Mouse (Mus musculus) left cerebral cortex, postnatal 25 days (tissue): ENCODE data around the gene Pum1. TPM values are rescaled to one million over a fixed set of nuclear protein-coding genes. Genes with fewer than 3 reads are reported as not detected.

ENCODE experiments used
- DNase-seq, 2 experiments: peaks; one replicate each; pipeline ENCODE4 v3.0.0; 2022; ENCODE audit warnings: low spot score in 2 of 2, mixed read lengths in 1 of 2
- intact Hi-C: fragments of 180-260 bp; cut with DNase I; formaldehyde crosslinking; loops from one replicate; pipeline ENCODE4 v1.15.1; 2025
- total RNA-seq, 2 experiments: library from RNA; stranded (reverse); gene quantifications; 2 replicates each; pipeline ENCODE4 v1.2.3; 2021

Gene Pum1
- total RNA-seq, 2 experiments from 2014 or later = 112 to 114 TPM

- DNase-seq = no peak
- intact Hi-C loops = no loop called here
Observed at GRCm38 (mm10) chr4:130774822-130775221, 111.7 kb downstream of the Pum1 start.

DNA sequence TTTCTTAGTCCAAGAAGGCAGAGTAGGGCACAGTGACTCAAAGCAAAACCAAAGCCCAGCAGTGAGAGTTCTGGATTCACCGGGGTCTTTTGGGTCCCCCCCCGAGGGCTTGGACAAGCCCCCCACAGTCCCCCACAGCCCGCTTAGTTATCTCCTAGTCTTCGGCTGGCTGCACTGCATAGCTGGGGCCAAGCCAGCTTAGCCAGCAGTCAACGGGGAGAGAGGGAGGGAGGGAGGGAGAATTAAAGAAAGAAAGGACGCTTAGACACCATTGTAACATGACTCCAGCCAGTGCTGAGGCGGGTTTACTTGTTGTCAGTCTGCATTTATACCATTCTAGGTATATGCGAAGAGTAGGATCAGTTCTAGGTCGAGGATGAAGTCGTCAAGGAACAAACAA lies 114.5 kb downstream of the Pum1 start:
- intact Hi-C loops = no loop called here
- DNase-seq = no peak

DNA sequence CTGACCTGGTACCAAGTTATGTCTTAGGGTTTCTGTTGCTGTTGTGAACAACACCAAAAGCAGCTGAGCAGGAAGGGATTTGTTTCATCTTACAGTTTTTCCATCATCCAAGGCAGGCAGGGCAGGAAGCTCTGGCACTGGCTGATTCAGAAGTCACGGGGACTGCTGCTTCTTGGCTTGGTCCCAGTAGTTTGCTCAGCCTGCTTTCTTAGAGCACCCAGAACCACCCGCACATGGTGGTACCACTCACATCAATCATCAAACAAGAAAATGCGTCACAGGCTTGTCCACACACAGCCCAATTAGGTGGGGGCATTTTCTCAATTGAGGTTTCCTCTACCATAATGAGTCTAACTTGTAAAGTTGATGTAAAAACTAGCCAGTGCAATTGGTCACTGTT lies 115.9 kb downstream of the Pum1 start:
- DNase-seq = peak; percentile 52 to 82
- intact Hi-C loops = no loop called here

DNA sequence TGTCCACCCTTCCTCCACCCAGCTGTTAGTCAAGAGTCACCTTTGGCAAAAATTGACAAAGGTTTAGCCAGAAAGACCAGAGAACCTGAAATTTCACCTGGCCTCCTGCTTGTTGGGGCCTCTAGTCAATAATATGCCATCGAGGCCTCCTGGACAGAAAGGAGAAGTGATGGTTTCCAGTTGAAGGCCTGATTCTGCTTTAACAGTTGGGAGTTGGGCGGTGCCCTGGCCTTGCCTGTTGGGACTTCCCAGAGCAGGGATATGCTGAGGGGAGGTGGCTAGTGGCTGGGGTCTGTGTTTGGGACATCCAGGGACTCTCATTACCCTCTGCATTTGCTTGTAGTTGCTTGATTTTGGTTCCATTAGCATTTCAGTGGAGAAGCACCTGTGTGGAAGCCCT lies 119.4 kb downstream of the Pum1 start:
- DNase-seq = no peak
- intact Hi-C loops = no loop called here

GRCm38 (mm10) chr4:130784755-130785154 lies 121.6 kb downstream of the Pum1 start:
- intact Hi-C loops = no loop called here
- peak in 1 of 2 experiments; percentile 77 for DNase-seq

GRCm38 (mm10) chr4:130787530-130787929 lies 124.4 kb downstream of the Pum1 start:
- no peak for DNase-seq
- intact Hi-C loops = no loop called here

DNA sequence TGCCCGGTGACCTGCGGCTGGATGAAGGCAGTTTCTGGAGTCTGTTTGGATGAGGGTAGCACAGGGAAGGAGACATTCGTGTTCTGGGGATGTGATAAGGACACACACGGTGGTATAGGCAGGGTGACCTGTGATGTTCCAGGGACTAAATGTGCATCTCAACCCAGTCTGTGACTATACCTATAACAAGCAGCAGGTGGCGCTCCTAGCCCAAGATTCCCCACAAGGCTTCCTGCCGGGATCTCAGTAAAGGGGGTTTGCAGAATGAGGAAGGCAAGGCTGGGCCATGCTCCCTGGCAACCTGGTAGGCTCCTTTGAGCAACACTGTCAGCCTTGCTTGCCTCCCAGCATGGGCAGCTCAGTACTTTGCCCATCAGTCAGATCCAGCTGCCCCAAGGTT lies 127.1 kb downstream of the Pum1 start:
- intact Hi-C loops = loop anchor here (1.0 to 10.0 kb wide), 3 partner anchors 88 to 1055 kb away; partner anchors contain the start of gene Mecr
- peak; percentile 85 to 88 for DNase-seq

GRCm38 (mm10) chr4:130791811-130792375 lies 128.8 kb downstream of the Pum1 start:
- peak in 1 of 2 experiments; percentile 56 for DNase-seq
- intact Hi-C loops = loop anchor here (10.0 kb wide), 1 partner anchor 1053 kb away; the partner anchor contains the start of gene Mecr

- peak in 1 of 2 experiments; percentile 58 for DNase-seq
- intact Hi-C loops = loop anchor here (10.0 kb wide), 1 partner anchor 1052 kb away; the partner anchor contains the start of gene Mecr
Observed at GRCm38 (mm10) chr4:130792376-130793179, 129.5 kb downstream of the Pum1 start, which contains the start of gene Sdc3. Gene Sdc3, plus strand, starts transcription at chr4:130792537.

GRCm38 (mm10) chr4:130793180-130793501 lies 130.0 kb downstream of the Pum1 start:
- no peak for DNase-seq
- intact Hi-C loops = loop anchor here (10.0 kb wide), 1 partner anchor 1052 kb away; the partner anchor contains the start of gene Mecr

- intact Hi-C loops = loop anchor here (10.0 kb wide), 1 partner anchor 1050 kb away; the partner anchor contains the start of gene Mecr
- DNase-seq = no peak
Observed at GRCm38 (mm10) chr4:130794771-130795170, 131.7 kb downstream of the Pum1 start.

- intact Hi-C loops = loop anchor here (10.0 kb wide), 1 partner anchor 1049 kb away; the partner anchor contains the start of gene Mecr
- DNase-seq = no peak
Observed at GRCm38 (mm10) chr4:130795970-130796369, 132.8 kb downstream of the Pum1 start.

GRCm38 (mm10) chr4:130797201-130798051 lies 134.3 kb downstream of the Pum1 start:
- intact Hi-C loops = loop anchor here (10.0 kb wide), 1 partner anchor 1047 kb away; the partner anchor contains the start of gene Mecr
- no peak for DNase-seq

DNA sequence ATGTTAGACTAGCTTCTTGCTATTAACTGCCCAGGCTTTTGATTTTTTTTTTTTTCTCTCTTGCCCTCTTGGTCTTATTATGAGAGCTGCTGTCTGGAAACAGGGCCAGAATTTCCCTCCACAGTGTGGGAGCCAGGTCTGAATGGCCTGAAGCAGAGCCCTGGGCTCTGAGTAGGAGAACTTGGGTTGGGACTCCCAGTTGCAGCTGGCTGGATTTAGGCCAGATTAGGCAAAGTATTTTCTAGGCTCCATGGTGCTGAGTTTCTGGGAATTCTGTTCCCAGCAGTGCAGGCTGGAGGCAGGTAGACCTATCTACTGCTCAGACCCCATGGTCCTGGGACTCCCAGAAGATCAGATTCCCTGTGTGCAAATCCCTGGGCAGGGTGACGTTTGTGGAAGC lies 135.3 kb downstream of the Pum1 start:
- intact Hi-C loops = loop anchor here (10.0 kb wide), 1 partner anchor 1046 kb away; the partner anchor contains the start of gene Mecr
- no peak for DNase-seq

- intact Hi-C loops = loop anchor here (10.0 kb wide), 1 partner anchor 1046 kb away; the partner anchor contains the start of gene Mecr
- no peak for DNase-seq
Observed at GRCm38 (mm10) chr4:130799118-130799517, 136.0 kb downstream of the Pum1 start.

DNA sequence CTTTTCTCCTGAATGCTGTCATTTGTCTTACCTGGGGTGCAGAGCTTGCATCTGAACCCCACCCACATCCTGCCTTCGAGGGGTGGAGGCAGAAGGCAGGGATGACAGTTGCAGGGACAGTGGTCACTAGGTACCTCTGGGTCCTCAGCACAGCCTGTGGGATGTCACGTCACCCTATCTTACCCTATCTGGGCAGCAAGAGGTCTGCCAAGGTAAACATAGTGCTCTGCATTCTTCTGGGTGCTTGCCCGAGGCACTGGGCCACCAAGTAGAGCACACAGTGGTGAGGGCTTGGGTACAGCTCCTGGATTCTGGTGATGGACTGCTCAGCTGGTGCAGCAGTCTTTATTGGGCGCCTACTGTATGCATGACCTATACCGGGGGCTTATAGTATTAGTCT lies 136.5 kb downstream of the Pum1 start:
- intact Hi-C loops = loop anchor here (10.0 kb wide), 1 partner anchor 1045 kb away; the partner anchor contains the start of gene Mecr
- no peak for DNase-seq

DNA sequence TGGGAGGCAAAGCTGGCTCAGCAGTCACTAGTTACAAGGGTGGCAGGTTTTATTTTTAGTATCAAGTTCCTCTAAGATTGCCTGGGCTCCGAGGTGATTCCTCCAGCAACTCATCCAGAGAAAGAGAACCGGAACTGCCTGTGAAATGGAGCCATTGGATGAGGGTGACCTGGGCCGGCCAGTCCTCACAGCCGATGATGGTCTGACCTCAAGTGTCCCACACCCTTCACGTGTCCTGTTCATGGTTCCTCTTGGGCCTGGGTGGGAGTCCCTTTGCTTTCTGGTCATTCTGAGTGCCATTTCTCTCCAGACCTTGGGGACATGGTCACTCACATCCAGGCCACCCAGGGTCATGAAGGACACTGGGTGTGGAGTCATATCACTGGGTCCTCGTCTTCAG lies 137.0 kb downstream of the Pum1 start:
- DNase-seq = no peak
- intact Hi-C loops = no loop called here

DNA sequence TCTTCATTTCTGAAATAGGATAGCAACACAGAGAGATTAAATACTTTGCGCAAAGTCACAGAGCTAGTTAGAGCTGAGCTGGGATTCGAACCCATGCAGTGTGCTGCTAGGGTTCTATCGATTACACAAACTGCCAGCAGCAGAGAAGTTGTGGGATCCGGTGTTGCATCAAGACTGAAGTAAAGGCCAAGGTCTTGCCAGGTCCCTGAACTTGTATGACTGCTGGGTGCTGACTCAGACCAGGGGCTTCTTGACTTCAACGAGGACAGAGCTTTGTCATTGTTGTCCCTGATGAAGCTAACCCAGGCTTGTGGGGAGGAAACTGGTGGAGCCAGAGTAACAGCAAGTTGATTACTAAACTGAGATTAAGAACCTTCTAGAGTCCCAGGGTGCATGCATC lies 138.1 kb downstream of the Pum1 start:
- intact Hi-C loops = no loop called here
- no peak for DNase-seq

DNA sequence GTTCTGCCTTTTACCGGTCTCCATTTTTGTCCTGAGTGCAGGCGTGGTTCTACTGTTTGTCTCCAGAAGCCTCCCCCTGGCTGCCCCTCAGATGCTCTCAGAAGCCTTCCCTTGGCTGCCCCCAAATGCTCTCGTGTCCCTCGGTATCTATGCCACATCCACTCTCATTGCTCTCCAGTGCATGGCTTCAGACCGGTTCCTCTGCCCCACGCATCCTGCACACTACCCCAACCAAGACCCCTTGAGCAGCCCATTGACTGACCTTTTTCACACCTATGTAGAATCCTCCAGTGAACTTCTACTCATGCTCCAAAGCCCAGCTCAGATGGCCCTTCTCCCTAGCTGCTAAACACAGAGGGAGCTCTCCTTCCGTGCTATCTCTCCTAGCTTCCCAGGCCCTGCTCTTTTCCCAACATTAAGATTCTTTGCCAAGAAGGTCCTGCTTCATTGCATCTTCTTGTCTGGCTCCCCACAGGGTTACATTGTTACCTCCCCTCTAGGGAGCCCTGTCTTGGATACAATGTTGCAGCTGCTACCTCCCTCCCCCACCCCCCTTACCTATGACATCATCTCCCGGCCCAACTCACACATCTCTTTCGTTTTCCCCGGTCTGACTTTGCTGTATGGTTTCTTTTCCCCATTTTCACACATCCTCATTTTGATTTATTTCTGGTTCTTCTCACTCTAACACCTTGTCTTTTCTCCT lies 138.7 kb downstream of the Pum1 start:
- intact Hi-C loops = no loop called here
- no peak for DNase-seq
